Mouse (Mus musculus): ENCODE results near the gene Trim63. TPM values are rescaled to one million over a fixed set of nuclear protein-coding genes. Genes with fewer than 3 reads are reported as not detected.
A peak's percentile ranks its signal among the peaks of the same experiment; 100 is the strongest.
"Not testable (repeated sequence)": the region's sequence is repeated elsewhere in the genome, so short reads cannot be mapped to it uniquely, and the experiment has no call there.

Gene Trim63
- polyA plus RNA-seq (2015; fragmentation: Nextera tagmentation; extraction: Ambion mirVana), result 0.14 and 0.24 TPM in 2 replicates

GRCm38 (mm10) chr4:134314876-134315275, at the start of gene Trim63:
Gene Trim63, plus strand, starts transcription at chr4:134315120.
- H3K9me3 ChIP-seq (replicated peaks), result peaks cover 5% of the 10 kb centered on the region
- WGBS (ENCODE audit: insufficient replicate concordance), result 32% methylated on average over 11 of the region's 11 CpGs
- no peak within 1 kb of the TSS for H3K27ac ChIP-seq
- no peaks in the 10 kb centered on the region for H3K4me1 ChIP-seq (replicated peaks)
- H3K4me2 ChIP-seq, result no peak within 1 kb of the TSS
- ATAC-seq (ENCODE audit: low read depth) (no peak), DNase-seq (no peak)
- H3K4me3 ChIP-seq (replicated peaks), result no peak within 1 kb of the TSS
- H3K27me3 ChIP-seq, result 0 out of 2 replicates have a peak, but pooled peaks cover 7% of the 10 kb centered on the region
- H3K9ac ChIP-seq, result no peak within 1 kb of the TSS
- no peaks in the 10 kb centered on the region for H3K36me3 ChIP-seq

GRCm38 (mm10) chr4:134265860-134266585, 48.9 kb upstream of the Trim63 start:
- no peak overlapping the region for H3K4me2 ChIP-seq
- peaks cover 9% of the 10 kb centered on the region; the same call in 1 of the 2 replicates for H3K27me3 ChIP-seq
- WGBS (ENCODE audit: insufficient replicate concordance), result 51% methylated on average over 9 of the region's 9 CpGs
- DNase-seq (no peak), ATAC-seq (ENCODE audit: low read depth) (no peak)
- no peaks in the 10 kb centered on the region for H3K9me3 ChIP-seq (replicated peaks)
- H3K4me1 ChIP-seq (replicated peaks), result no peaks in the 10 kb centered on the region
- no peaks in the 10 kb centered on the region for H3K36me3 ChIP-seq
- no peak overlapping the region for H3K4me3 ChIP-seq (replicated peaks)
- H3K27ac ChIP-seq, result no peak overlapping the region
- H3K9ac ChIP-seq, result no peak overlapping the region

- Histone ChIP-seq H3K4me2 (no peak overlapping the region), H3K9ac (no peak overlapping the region), H3K9me3 (replicated peaks) (no peaks in the 10 kb centered on the region), H3K36me3 (no peaks in the 10 kb centered on the region), H3K4me3 (replicated peaks) (no peak overlapping the region), H3K27me3 (no peaks in the 10 kb centered on the region), H3K4me1 (replicated peaks) (peaks cover 13% of the 10 kb centered on the region), H3K27ac (no peak overlapping the region)
- WGBS (ENCODE audit: insufficient replicate concordance), result 72% methylated on average over 19 of the region's 19 CpGs
- DNase-seq (no peak), ATAC-seq (ENCODE audit: low read depth) (no peak)
Measured at GRCm38 (mm10) chr4:134268102-134268655, 46.7 kb upstream of the Trim63 start.

- not testable (repeated sequence) for H3K4me2 ChIP-seq; H3K36me3 ChIP-seq; H3K27ac ChIP-seq; H3K9me3 ChIP-seq (replicated peaks); ATAC-seq (ENCODE audit: low read depth); H3K27me3 ChIP-seq; H3K4me3 ChIP-seq (replicated peaks); DNase-seq; H3K9ac ChIP-seq
- H3K4me1 ChIP-seq (replicated peaks), result peaks cover 27% of the 10 kb centered on the region
Measured at GRCm38 (mm10) chr4:134269622-134270021, 45.3 kb upstream of the Trim63 start.

- H3K36me3 ChIP-seq, result peaks cover 13% of the 10 kb centered on the region
- no peaks in the 10 kb centered on the region for H3K9me3 ChIP-seq (replicated peaks)
- ATAC-seq (ENCODE audit: low read depth) (no peak), DNase-seq (no peak)
- peak overlapping the region; percentile 29; the same call in 1 of the 2 replicates for H3K27ac ChIP-seq
- peaks cover 28% of the 10 kb centered on the region for H3K4me1 ChIP-seq (replicated peaks)
- WGBS (ENCODE audit: insufficient replicate concordance), result 64% methylated on average over 7 of the region's 7 CpGs
- no peaks in the 10 kb centered on the region for H3K27me3 ChIP-seq
- no peak overlapping the region for H3K4me3 ChIP-seq (replicated peaks)
- peak overlapping the region; percentile 67; the same call in 1 of the 2 replicates for H3K4me2 ChIP-seq
- no peak overlapping the region for H3K9ac ChIP-seq
Measured at GRCm38 (mm10) chr4:134271979-134272378, 42.9 kb upstream of the Trim63 start.

GRCm38 (mm10) chr4:134272731-134273416, 42.0 kb upstream of the Trim63 start:
- Histone ChIP-seq H3K4me1 (replicated peaks) (peaks cover 28% of the 10 kb centered on the region), H3K9ac (peak overlapping the region; percentile 62), H3K4me3 (replicated peaks) (peak overlapping the region; percentile 41), H3K27me3 (no peaks in the 10 kb centered on the region), H3K27ac (peak overlapping the region; percentile 92), H3K4me2 (peak overlapping the region; percentile 67), H3K36me3 (peaks cover 21% of the 10 kb centered on the region), H3K9me3 (replicated peaks) (no peaks in the 10 kb centered on the region)
- WGBS (ENCODE audit: insufficient replicate concordance), result 12% methylated on average over 12 of the region's 13 CpGs
- DNase-seq, result no peak
- ATAC-seq (ENCODE audit: low read depth), result peak; percentile 50

- Histone ChIP-seq H3K36me3 (peaks cover 28% of the 10 kb centered on the region), H3K4me3 (replicated peaks) (peak overlapping the region; percentile 41), H3K4me2 (peak overlapping the region; percentile 67), H3K27me3 (no peaks in the 10 kb centered on the region), H3K4me1 (replicated peaks) (peaks cover 28% of the 10 kb centered on the region), H3K9me3 (replicated peaks) (no peaks in the 10 kb centered on the region), H3K9ac (peak overlapping the region; percentile 62), H3K27ac (peak overlapping the region; percentile 92)
- peak; percentile 62 for DNase-seq
- ATAC-seq (ENCODE audit: low read depth), result peak; percentile 94
- under 1% methylated on average over 14 of the region's 14 CpGs for WGBS (ENCODE audit: insufficient replicate concordance)
Measured at GRCm38 (mm10) chr4:134273417-134274345, 41.2 kb upstream of the Trim63 start.

GRCm38 (mm10) chr4:134284942-134285341, 30.0 kb upstream of the Trim63 start:
- no peak for ATAC-seq (ENCODE audit: low read depth)
- peak overlapping the region; percentile 100 for H3K4me3 ChIP-seq (replicated peaks)
- H3K4me2 ChIP-seq, result peak overlapping the region; percentile 92
- peak overlapping the region; percentile 87 for H3K27ac ChIP-seq
- H3K36me3 ChIP-seq, result peaks cover 46% of the 10 kb centered on the region
- no peaks in the 10 kb centered on the region for H3K27me3 ChIP-seq
- H3K4me1 ChIP-seq (replicated peaks), result peaks cover 47% of the 10 kb centered on the region
- peak overlapping the region; percentile 99 for H3K9ac ChIP-seq
- WGBS (ENCODE audit: insufficient replicate concordance), result 22% methylated on average over 2 of the region's 2 CpGs
- H3K9me3 ChIP-seq (replicated peaks), result no peaks in the 10 kb centered on the region
- peak; percentile 69 for DNase-seq

- Histone ChIP-seq H3K4me1 (replicated peaks) (peaks cover 47% of the 10 kb centered on the region), H3K4me2 (peak overlapping the region; percentile 92), H3K27me3 (no peaks in the 10 kb centered on the region), H3K4me3 (replicated peaks) (peak overlapping the region; percentile 100), H3K9ac (peak overlapping the region; percentile 99), H3K9me3 (replicated peaks) (no peaks in the 10 kb centered on the region), H3K27ac (peak overlapping the region; percentile 87), H3K36me3 (peaks cover 31% of the 10 kb centered on the region)
- ATAC-seq (ENCODE audit: low read depth) (peak; percentile 34), DNase-seq (peak; percentile 28)
- WGBS (ENCODE audit: insufficient replicate concordance), result under 1% methylated on average over 59 of the region's 59 CpGs
Measured at GRCm38 (mm10) chr4:134286226-134287167, 28.4 kb upstream of the Trim63 start.

GRCm38 (mm10) chr4:134287168-134287564, 27.8 kb upstream of the Trim63 start:
- ATAC-seq (ENCODE audit: low read depth) (peak; percentile 89), DNase-seq (peak; percentile 92)
- no peaks in the 10 kb centered on the region for H3K9me3 ChIP-seq (replicated peaks)
- 1% methylated on average over 58 of the region's 59 CpGs for WGBS (ENCODE audit: insufficient replicate concordance)
- peak overlapping the region; percentile 99 for H3K27ac ChIP-seq
- H3K36me3 ChIP-seq, result peaks cover 26% of the 10 kb centered on the region
- no peaks in the 10 kb centered on the region for H3K27me3 ChIP-seq
- H3K4me3 ChIP-seq (replicated peaks), result peak overlapping the region; percentile 100
- H3K4me2 ChIP-seq, result peak overlapping the region; percentile 94
- peaks cover 47% of the 10 kb centered on the region for H3K4me1 ChIP-seq (replicated peaks)
- H3K9ac ChIP-seq, result peak overlapping the region; percentile 99

All from liver, embryonic 13.5 days (tissue).